Mouse (Mus musculus) heart, adult 11 months (tissue): ENCODE results near the gene Pbld1.

Source experiments
- DNase-seq: peaks from one replicate; pipeline ENCODE4 v3.0.0; 2022

The Pbld1 gene

DNA sequence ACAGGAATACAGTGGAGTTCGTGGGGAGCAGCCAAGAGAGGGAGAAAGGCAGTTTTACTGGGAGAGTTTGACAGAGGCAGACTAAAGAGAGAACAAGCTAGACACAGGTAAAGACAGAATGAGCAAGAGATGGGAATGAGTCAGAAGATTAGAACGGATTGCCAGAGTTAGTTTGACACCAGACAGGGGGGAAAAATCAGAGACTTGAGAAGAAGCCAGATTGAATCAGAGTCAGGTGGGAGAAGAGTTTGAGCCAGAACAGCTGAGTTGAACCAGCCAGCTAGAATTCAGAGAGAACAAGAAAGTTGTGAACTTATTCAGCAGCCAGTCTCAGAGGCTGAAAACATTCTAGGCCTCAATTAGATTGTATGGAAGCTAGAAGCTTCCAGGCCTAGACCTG is at the start of gene Pbld1:
Gene Pbld1 (plus strand): TSS at position 301 of the 400 bp plus-strand sequence.
- no peak for DNase-seq

DNA sequence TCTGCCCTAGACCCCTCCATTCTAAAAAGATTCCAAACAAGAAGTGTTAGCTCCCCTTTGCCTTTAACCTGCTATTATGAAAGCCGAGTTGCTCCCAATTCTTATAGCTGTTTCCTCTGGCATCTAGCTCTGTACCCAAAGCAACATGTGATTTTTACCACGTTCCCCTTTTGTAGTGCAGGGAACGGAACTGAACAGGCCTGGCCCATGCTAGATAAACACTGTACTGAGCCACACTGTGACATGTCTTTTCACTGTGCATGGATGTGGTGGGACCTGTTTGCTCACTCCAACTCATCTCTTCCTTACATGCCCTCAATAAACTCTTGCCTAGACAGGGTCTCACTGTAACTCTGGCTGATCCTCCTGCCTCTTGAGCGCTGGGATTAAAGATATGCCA is 49.7 kb upstream of the Pbld1 start:
- peak; percentile 68 for DNase-seq

DNA sequence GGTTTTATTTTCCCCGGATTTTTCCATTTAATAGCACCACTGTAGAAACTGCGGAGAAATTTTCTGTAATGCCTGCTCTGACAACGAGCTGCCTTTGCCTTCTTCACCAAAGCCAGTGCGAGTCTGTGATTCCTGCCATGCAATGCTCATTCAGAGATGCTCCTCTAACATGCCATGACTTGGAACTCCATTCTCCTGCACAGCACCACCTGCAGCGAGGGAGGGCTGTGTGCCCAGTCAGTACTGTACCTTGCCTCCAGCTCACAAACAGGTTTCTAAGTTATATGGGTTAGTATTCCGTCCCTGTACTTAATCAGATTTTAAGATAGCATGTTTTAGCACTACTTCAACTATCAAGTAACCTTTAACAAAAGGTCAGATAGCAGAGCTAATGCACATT is 48.4 kb upstream of the Pbld1 start:
- no peak for DNase-seq

DNA sequence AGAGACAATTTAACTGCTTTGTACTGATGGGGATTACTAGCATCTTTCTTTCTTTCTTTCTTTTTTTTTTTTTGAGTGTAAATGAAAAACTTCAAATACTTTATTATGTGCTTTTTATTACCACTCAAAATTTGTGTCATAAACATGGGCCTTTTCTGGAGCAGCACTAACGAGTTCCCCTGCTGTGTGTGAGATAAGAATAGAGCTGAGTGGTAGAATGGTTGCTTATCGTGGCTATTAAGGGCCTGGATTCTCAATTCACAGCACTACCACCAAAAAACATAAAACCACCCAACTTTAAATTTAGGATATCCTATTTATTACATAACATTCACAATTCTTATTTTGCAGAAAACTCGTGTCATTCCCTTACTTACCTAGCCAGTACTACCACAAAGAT is 46.5 kb upstream of the Pbld1 start:
- no peak for DNase-seq

DNA sequence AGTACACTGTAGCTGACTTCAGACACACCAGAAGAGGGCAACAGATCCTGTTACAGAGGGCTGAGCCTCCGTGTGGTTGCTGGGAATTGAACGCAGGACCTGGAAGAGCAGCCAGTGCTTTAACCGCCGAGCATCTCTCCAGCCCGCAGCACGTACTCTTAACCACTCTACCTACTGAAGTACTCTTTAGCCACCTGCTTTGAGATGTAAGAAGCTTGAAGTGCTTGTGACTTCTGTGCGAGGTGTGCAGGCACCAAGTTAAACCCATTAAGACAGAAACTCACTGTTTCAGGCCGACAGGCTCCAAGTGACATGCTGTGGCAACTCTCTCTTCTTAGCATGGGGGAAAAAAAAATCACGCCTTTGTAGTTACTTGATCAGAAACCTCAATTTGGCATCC is 45.8 kb upstream of the Pbld1 start:
- DNase-seq: no peak

DNA sequence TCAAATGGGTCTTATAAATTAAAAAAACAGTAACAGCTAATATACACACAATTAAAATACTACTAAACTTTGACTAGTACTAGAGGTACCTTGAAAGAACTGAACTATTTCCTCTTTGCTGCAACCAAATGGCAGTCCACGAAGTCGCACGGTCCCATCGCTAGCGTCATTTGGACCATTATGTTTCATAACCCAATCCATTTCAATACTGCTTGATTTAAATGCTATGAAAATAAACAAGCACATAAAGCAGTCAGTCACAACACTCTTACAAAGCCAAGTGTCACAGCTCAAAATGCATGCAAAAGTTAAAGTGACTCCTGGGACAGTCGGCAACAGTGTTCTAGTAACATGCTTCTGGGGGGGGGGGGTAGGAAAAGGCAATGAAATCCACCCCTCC is 40.7 kb upstream of the Pbld1 start:
- DNase-seq: peak; percentile 64

DNA sequence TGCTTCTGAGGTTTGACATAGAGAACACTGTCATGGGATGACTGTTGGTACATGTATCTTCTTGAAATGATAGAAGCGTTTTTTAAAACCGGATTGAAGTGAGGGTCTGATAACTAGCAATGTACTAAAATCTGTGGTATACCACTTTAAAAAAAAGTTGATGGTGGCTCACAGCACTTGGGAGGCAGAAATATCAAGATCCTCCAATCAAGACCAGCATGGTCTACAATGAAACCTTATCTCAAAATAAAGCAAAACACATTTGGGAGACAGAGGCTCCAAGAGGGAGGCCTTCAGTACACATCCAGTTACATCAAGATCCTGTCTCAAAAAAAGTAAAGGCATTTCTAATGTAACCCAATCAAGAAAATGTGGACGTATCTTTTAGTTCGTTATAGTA is 38.3 kb upstream of the Pbld1 start:
- DNase-seq: peak; percentile 42

DNA sequence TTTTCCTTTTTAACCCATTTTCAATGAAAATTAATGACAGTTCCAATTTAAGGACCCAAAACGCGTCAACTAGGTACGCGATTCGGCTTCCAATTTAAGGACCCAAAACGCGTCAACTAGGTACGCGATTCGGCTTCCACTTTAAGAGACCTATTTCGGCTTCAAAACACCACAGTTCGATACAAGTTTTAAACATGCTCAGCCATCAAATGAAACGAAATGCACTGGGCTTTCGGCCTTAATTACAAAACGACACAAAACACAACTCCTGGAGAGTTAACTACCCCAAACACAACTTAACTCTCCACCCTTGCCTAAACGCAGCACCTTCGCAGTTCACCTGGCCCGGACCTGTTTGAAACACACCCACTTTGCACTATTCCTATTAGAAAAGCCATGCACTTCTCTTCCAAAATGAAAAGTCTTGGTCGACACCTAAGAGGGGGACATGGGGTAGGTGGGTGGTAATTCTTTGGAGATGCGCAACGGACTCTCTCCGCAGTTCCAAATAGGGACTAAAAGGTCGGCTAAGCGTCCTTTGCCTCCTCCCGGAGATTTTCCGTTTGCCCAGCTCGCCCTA is 37.3 kb upstream of the Pbld1 start:
- no peak for DNase-seq

DNA sequence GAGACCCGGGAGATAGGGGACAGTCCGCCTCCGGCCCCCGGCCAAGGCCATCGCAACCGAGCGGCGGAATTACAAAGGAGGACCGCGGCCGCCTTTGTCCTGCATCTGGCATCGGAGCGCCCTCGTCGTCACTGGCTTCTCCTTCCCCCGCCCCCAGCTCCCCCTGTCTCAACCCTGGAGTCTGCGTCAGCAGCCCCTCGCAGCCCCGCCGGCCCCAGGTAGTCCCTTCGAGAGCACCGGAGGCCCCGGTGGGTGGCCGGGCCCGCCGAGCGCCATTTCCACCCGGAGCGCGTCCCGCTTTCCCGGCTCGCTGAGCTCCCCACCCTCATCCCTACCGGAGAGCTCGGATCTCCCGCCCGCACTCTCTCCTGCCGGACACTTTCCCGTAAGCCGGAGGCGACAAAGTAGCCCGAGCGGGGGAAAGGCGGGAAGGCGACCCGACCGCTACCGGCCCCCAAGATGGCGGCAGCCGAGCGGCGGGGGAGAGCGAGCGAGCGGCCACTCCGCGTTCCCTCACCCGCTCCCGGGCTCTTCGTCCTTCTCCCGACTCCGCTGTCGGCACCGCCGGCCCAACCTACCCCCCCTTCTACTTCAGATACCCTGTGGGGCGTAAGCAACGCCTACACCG is 36.7 kb upstream of the Pbld1 start:
- peak; percentile 98 for DNase-seq

DNA sequence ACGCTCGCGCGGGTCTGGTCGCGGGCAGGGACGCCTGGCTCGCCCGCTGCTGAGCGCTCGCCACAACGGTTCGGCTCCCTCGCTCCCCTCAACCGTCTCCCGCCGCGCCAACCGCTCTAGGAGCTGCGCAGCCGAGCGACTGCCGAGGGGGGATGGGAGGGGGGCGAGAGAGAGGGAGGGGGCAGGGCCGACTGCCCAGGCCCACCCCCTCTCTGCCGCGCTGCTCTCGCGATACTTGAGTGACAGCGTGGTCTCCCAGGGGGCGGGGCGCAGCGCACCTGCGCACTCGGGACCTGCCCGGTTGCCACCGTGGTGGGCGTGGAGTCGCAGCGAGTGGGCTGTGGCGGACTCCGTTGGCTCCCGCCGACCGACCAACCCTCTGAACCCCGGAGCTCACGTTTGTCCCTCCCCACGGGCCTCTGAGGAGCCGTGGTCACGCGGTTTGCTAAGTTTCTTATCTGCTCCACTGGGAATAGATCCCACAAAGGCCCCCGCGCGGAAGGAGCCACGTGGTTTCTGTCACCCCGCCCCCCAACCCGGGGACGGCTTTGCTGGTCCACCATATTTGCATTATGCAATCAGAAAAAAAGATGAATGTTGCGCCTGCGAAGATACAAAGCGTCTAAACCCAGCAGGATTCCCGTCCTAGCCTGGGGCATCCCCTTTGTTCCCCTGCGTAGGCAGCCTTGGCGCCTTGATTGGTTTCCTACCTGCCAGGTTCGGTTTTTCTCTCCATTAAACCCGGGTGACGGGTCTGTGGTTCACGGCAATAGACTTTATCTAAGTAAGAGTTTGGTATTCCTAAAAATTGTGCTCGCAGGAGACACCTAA is 36.0 kb upstream of the Pbld1 start, which contains the start of the genes Hnrnph3 and Pbld2:
Gene Hnrnph3 (minus strand): TSS at position 469 of the 831 bp plus-strand sequence.
Gene Pbld2 (plus strand): TSS at position 567 of the 831 bp plus-strand sequence.
- peak; percentile 100 for DNase-seq

DNA sequence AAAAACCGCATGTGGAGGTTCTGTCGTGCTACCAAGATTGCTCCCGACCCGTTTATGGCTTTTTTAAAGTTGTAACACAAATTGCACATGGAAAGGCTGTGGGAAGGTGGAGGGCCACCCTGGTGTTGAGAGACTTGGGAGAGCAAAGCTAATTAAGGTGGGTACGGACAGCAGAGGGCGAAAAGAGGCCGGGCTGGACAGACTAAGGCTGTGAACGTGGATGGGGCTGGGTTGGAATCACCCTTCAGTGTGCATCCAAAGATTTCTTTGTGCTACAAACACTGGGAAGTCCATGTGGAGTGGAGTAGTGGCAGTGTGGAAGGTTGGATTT is 35.4 kb upstream of the Pbld1 start:
- peak; percentile 98 for DNase-seq

DNA sequence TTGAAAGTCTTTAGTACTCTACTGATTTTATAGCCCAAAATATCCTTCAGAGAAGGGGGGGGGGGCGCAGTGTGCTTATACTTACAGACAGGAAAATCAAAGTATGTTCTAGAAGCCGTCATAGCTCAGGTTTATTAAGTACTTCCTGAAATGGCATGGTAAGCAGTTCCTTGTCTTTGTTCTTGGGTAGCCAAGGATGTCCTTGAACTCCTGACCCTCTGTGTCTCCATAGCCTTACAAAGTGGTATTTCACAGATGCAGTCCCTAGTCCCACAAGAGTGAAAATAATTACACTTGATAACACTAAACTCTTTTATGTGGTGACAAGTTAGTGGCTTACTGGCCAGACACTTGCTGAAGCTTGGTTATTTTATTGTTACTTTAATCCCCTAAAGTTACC is 34.9 kb upstream of the Pbld1 start:
- peak; percentile 67 for DNase-seq

DNA sequence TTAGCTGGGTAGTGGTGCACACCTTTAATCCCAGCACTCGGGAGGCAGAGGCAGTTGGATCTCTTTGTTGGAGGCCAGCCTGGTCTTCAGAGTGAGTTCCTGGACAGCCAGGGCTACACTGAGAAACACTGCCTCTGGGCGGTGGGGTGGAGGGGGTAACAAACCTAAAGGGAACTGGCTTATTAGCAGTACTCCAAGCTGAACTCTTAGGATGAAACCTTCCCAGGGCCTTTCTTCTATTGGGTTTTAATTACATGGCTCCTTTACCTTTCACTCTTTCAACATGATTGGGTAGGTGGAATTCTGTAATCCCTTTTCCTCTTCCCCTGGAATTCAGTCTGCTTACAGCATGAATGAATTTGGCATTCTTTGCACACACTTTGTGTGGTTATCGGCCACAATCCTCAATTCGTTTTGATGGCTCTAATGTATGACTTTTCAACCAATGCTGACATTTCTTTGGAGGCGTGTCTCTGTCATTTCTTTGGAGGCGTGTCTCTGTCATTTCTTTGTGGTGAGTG is 34.4 kb upstream of the Pbld1 start:
- DNase-seq: peak; percentile 91

DNA sequence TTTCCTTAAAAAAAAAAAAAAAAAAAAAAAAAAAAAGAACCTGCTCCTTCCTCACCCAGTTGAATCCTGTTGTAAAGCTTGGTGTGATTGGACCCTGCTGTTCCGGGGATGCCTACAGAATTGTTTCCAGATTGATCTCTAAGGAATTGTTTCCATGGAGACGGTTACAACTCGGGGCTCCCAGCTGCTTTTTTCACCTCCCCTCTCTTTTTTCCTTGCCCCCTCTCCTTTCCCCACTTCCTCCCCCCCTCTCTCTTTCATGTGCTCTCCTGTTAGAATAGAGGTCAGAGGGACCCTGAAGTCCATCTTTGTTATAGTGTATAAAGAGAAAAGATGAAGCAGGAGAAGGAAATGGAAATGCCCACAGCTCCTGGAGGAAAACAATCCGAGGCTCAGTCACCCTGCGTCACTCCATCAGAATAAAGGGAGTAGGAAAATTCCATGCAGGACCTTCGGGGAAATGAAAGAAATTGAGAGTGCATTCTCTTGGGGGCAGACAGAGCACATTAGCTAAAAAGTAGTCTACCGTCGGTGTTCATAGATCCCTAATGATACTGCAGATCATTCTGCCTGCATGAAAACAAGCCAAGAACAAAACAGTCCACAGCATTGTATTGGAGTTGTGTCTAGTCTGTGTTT is 33.7 kb upstream of the Pbld1 start:
- no peak for DNase-seq

DNA sequence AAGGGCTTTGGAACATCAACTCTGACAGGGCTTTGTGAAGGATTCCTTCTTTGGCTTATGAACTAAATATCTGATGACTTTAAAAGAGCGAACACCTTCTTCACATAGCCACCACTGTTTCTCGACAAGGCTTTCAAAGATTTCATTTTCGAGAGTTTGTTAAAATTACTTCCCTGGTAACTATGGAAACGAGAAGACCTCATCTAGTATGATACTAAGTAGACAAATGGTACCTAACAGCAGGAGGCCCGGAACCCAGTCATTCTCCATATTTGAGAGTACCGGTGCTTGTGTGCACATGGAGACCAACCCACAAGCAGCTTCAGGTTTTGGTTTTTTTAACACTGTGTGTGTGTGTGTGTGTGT is 33.2 kb upstream of the Pbld1 start:
- no peak for DNase-seq

DNA sequence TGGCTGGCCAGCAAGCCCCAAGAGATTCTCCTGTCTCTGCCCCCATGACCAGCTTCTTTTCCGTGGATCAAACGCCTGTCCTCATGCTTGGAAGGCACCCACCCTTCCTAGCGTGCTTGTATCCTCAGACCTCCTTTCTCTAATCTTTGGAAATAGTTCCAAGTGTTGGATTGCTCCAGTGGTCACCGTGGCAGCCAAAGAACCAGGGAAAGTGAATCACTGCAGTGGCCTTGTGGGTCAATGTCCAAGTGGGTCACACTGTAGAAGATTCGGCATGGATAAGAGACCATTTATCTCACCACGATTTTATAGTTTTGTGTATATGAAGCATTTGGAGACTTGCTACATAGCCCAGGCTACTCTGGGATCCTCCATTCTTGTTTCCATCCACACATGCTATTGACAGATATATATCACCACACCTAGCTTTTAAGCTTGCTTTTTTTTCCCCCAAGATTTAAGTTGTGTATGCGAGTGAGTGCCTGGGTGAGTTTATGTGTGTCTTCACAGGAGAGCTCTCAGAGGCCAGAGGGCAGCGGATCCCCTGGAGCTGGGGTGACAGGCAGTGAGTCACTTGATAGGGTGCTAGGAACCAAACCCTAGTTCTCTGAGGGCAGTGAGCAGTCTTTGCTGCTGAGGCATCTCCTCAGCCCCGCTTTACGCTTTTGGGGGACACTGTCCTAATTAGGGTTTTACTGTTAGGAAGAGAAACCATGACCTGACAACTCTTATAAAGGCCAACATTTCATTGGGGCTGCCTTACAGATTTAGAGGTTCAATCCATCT is 32.4 kb upstream of the Pbld1 start:
- DNase-seq: peak; percentile 71

DNA sequence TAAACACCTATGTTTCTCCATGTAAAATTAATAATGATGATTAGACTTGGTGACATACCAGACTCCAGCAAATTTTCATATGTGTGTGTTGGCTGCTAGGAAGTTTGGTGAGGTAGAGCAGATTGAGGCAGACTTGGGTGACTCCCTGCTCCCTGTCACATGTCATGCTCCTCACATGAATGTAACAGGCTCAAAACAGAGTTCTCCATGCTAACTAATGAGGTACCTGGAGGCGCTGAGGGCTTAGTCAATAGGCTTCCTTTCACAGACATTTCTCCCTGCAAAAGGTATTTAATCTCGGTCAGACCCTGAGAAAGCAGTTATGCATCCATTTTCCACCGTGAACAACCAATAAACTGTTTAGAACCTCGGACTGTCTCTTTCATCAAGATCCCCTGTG is 31.6 kb upstream of the Pbld1 start:
- peak; percentile 55 for DNase-seq

DNA sequence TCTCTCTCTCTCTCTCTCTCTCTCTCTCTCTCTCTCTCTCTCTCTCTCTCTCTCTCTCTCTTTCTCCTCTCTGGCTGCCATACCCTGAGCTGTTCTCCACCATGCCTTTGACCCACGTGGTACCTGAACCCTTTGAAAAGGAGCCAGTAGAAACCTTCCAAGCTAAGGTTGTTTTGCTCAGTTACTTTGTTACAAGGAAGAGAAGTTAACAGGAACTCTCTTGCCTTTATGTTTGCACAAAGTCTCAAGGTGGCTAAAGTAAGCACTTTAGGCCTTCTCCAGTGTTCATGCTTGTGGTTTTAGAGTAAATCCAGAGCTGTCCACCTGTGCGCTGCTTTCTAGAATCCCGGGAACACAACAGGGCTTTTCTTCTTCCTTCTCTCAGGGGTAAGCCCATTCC is 27.7 kb upstream of the Pbld1 start:
- DNase-seq: no peak

DNA sequence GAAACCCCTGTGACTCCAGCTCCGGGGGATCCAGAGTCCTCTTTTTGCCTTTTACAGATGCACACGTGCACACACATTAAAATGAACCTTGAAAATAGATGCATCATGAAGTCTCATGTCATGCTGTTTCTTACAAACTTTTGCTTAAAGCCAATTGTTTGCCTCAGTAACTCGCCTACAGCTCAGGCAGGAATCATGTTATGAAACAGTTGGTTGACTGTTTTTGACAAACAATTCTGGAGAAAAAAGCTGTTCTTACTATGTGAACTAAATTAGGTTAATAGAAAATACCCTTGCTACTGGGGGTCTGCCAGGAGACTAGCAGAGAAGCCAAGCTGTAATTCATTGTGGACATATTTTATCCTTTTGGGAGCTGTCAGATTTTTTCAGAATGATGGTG is 27.0 kb upstream of the Pbld1 start:
- no peak for DNase-seq

DNA sequence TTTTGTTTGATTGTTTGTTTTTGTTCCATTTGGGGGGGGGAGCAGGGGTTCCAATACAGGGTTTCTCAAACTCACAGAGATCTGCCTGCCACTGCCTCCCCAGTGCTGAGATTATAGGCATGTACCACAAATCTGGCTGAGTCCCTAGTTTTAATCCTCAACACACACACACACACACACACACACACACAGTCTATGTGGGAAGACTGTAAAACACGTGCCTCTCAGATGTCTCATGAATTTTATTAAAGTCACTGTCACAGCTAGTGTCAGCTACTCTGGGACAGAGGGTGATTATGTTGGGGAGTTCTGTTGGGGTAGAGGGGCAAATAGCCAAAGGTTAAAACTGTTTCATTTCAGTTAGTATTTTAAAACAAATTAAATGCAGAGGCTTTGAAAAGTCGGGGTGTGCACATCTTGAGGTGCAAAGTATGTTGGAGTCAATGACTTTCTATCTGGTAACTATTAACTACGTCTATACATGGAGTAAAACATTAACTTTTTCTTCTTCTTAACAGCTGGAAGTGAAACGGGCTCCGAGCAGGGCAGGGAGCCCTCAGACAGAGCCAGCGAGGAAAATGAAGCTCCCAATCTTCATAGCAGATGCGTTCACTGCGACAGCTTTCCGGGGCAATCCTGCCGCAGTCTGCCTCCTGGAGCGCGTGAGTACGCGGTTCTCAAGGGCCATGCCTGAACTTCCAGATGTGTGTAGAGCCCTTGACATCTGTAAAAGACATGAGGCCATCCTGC is 21.2 kb upstream of the Pbld1 start:
- no peak for DNase-seq

DNA sequence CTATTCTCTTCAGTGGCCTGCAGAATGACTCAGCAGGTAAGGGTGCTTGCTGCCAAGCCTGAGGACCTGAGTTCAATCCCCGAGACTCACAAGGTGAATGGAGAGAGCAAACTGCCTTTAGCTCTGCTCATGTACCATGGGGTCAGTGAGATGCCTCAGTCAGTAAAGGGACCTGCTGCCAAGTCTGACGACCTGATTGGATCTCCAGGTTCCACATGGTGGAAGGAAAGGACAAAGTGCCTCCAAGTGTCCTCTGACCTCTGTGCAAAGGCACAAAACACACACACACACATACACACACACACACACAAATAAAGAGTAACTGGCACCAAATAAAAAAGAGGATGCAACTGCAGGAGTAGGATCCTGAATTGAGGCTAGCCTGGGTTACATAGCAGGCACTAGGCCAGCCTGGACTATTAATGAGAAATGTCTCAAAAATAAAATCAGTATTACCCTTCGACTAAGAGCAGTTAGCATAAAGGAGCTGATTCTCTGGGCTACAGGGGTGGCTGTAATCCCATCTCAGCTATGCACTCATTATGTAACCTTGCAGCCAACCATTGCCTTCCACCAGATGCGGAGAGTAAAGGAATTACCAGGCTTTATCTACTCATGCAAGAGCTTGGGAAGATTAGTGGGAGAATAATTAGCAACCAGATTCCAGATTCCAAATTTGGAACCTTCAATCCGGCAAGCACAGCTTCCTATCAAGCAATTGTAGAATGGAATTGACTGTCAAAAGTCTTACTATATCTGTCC is 19.9 kb upstream of the Pbld1 start:
- DNase-seq: no peak
